Mouse (Mus musculus) inflammation-experienced regulatory T-cells, adult 16 weeks (primary cell): ENCODE results near the gene Gltpd2. TPM values are rescaled to one million over a fixed set of nuclear protein-coding genes. Genes with fewer than 3 reads are reported as not detected.

Experiments
- polyA plus RNA-seq: library from polyadenylated mRNA; unstranded; fragments of 100-300 nt; shearing (Covaris generic); gene quantifications from one replicate; pipeline ENCODE4 v1.2.1, GENCODE M21; 2017

Gene Gltpd2
- polyA plus RNA-seq, result not detected

GRCm38 (mm10) chr11:70518923-70519322 is at the start of gene Gltpd2:
Gene Gltpd2, plus strand, starts transcription at chr11:70519196.

GRCm38 (mm10) chr11:70504970-70505369 is 14.0 kb upstream of the Gltpd2 start, which contains the start of gene Tm4sf5:
Gene Tm4sf5, plus strand, starts transcription at chr11:70505244.

GRCm38 (mm10) chr11:70514288-70514687 is 4.7 kb upstream of the Gltpd2 start, which contains the start of gene Vmo1:
Gene Vmo1, minus strand, starts transcription at chr11:70514616.

GRCm38 (mm10) chr11:70525184-70525678 is 6.2 kb downstream of the Gltpd2 start, which contains the start of gene Psmb6:
Gene Psmb6, plus strand, starts transcription at chr11:70525367.

GRCm38 (mm10) chr11:70532839-70533238 is 13.8 kb downstream of the Gltpd2 start, which contains the start of gene Gm40193:
Gene Gm40193, minus strand, starts transcription at chr11:70532939.

GRCm38 (mm10) chr11:70539877-70540587 is 21.0 kb downstream of the Gltpd2 start, which contains the start of gene Pld2:
Gene Pld2, plus strand, starts transcription at chr11:70540064.

GRCm38 (mm10) chr11:70562287-70562994 is 43.4 kb downstream of the Gltpd2 start, which contains the start of gene Mink1:
Gene Mink1, plus strand, starts transcription at chr11:70562881.

Other genes starting within 250 kb of the Gltpd2 start
- not detected for gene Alox12e, start 196.6 kb upstream of the Gltpd2 start, polyA plus RNA-seq
- gene Alox15, start 167.2 kb upstream of the Gltpd2 start, polyA plus RNA-seq, result 0.24 TPM
- 11.3 TPM for gene Pelp1, start 109.2 kb upstream of the Gltpd2 start, polyA plus RNA-seq
- gene Arrb2, start 86.6 kb upstream of the Gltpd2 start, polyA plus RNA-seq, result 168 TPM
- gene Med11, start 67.3 kb upstream of the Gltpd2 start, polyA plus RNA-seq, result 81.3 TPM
- gene Zmynd15, start 59.8 kb upstream of the Gltpd2 start, polyA plus RNA-seq, result 0.60 TPM
- gene Cxcl16, start 59.2 kb upstream of the Gltpd2 start, polyA plus RNA-seq, result 0.43 TPM
- 2.6 TPM for gene Tm4sf5, start 14.0 kb upstream of the Gltpd2 start, polyA plus RNA-seq
- not detected for gene Vmo1, start 4.6 kb upstream of the Gltpd2 start, polyA plus RNA-seq
- 402 TPM for gene Psmb6, start 6.2 kb downstream of the Gltpd2 start, polyA plus RNA-seq
- gene Gm40193, start 13.7 kb downstream of the Gltpd2 start, polyA plus RNA-seq, result not detected
- 7.0 TPM for gene Pld2, start 20.9 kb downstream of the Gltpd2 start, polyA plus RNA-seq
- gene Mink1, start 43.7 kb downstream of the Gltpd2 start, polyA plus RNA-seq, result 9.0 TPM
- 0.52 TPM for gene 4930544D05Rik, start 96.7 kb downstream of the Gltpd2 start, polyA plus RNA-seq
- gene Chrne, start 100.0 kb downstream of the Gltpd2 start, polyA plus RNA-seq, result 0.65 TPM
- 0.21 TPM for gene Gp1ba, start 119.9 kb downstream of the Gltpd2 start, polyA plus RNA-seq
- gene Rnf167, start 128.0 kb downstream of the Gltpd2 start, polyA plus RNA-seq, result 466 TPM
- gene Slc25a11, start 128.3 kb downstream of the Gltpd2 start, polyA plus RNA-seq, result 190 TPM
- 4,689 TPM for gene Pfn1, start 135.4 kb downstream of the Gltpd2 start, polyA plus RNA-seq
- 20.6 TPM for gene Eno3, start 138.0 kb downstream of the Gltpd2 start, polyA plus RNA-seq
- 87.0 TPM for gene Spag7, start 150.2 kb downstream of the Gltpd2 start, polyA plus RNA-seq
- gene Camta2, start 168.9 kb downstream of the Gltpd2 start, polyA plus RNA-seq, result 64.2 TPM
- gene Inca1, start 181.0 kb downstream of the Gltpd2 start, polyA plus RNA-seq, result 0.37 TPM
- 0.59 TPM for gene Kif1c, start 181.4 kb downstream of the Gltpd2 start, polyA plus RNA-seq
- 7.7 TPM for gene Zfp3, start 245.0 kb downstream of the Gltpd2 start, polyA plus RNA-seq